Mouse (Mus musculus) heart, embryonic 12.5 days (tissue): ENCODE measurements around the gene Magel2. TPM values are rescaled to one million over a fixed set of nuclear protein-coding genes. Genes with fewer than 3 reads are reported as not detected.
A peak's percentile ranks its signal among the peaks of the same experiment; 100 is the strongest.

Experiments used
- ATAC-seq: fragments of 200-750 bp; cut with Nextera tagmentation; 2 replicates; pipeline ENCODE4 v1.8.0; 2017; ENCODE audit warnings: moderate TSS enrichment, moderate library complexity; ENCODE audit not compliant: insufficient number of reproducible peaks, low FRiP score
- H3K27ac ChIP-seq: fragments of 300-500 bp; sonication (generic); 2 replicates; pipeline ENCODE4 v1.5.1; 2016; ENCODE audit warnings: mild to moderate bottlenecking, moderate library complexity; ENCODE audit not compliant: poor library complexity, severe bottlenecking
- H3K27me3 ChIP-seq: fragments of 300-500 bp; sonication (generic); replicated peaks from 2 replicates; pipeline ENCODE4 v1.6.1; 2016; ENCODE audit warnings: mild to moderate bottlenecking, moderate library complexity
- H3K36me3 ChIP-seq: fragments of 300-500 bp; sonication (generic); 2 replicates; pipeline ENCODE4 v1.6.1; 2016; ENCODE audit warnings: mild to moderate bottlenecking, moderate library complexity
- H3K4me1 ChIP-seq: fragments of 300-500 bp; sonication (generic); replicated peaks from 2 replicates; pipeline ENCODE4 v1.6.1; 2016; ENCODE audit warnings: mild to moderate bottlenecking
- H3K4me2 ChIP-seq: fragments of 300-500 bp; sonication (generic); 2 replicates; pipeline ENCODE4 v1.6.1; 2016; ENCODE audit warnings: mild to moderate bottlenecking, moderate library complexity
- H3K4me3 ChIP-seq: fragments of 300-500 bp; sonication (generic); 2 replicates; pipeline ENCODE4 v1.5.1; 2016; ENCODE audit warnings: mild to moderate bottlenecking
- H3K9ac ChIP-seq: fragments of 300-500 bp; sonication (generic); 2 replicates; pipeline ENCODE4 v1.6.1; 2016; ENCODE audit warnings: mild to moderate bottlenecking, moderate library complexity
- H3K9me3 ChIP-seq: fragments of 300-500 bp; sonication (generic); replicated peaks from 2 replicates; pipeline ENCODE4 v1.6.1; 2016; ENCODE audit warnings: mild to moderate bottlenecking, moderate library complexity
- WGBS: fragments of 180-500 bp; shearing (Covaris S2); methylation state at CpG from one replicate; pipeline ENCODE4 v1.1.7; 2016; 5-methylcytosine and 5-hydroxymethylcytosine counted together
- polyA plus RNA-seq: library from polyadenylated mRNA; unstranded; fragments of >200 nt; fragmentation: Nextera tagmentation; extraction: Ambion mirVana; gene quantifications from 2 replicates; pipeline ENCODE4 v1.2.1, GENCODE M21; 2016

The Magel2 gene
- polyA plus RNA-seq, 1 experiment from 2014 or later: 0.49 TPM

DNA sequence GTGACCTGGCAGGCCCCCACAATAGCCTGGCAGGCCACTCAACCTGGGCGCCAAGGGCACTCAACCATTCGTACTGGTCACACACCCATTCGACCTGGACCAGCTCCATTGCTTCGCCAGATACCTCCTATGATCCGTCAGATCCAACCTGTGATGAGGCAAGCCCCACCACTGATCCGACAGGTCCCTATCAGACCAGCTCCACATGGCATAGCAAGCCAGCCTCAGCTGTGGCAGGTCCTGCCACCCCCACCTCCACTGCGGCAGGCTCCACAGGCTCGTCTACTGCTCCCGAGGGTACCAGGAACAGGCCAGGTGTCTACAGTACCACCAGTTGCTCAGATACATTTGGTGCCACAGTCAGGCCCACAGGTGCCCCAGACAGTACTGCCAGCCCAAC is 1.7 kb downstream of the Magel2 start:
- no peaks in the 10 kb centered on the region for H3K4me1 ChIP-seq
- no peak overlapping the region for H3K4me3 ChIP-seq
- H3K27ac ChIP-seq: no peak overlapping the region
- no peaks in the 10 kb centered on the region for H3K27me3 ChIP-seq
- H3K9me3 ChIP-seq: peaks cover 23% of the 10 kb centered on the region
- H3K36me3 ChIP-seq: no peaks in the 10 kb centered on the region
- 89% methylated on average over 9 of the region's 9 CpGs for WGBS
- H3K4me2 ChIP-seq: no peak overlapping the region
- no peak overlapping the region for H3K9ac ChIP-seq
- no peak for ATAC-seq

DNA sequence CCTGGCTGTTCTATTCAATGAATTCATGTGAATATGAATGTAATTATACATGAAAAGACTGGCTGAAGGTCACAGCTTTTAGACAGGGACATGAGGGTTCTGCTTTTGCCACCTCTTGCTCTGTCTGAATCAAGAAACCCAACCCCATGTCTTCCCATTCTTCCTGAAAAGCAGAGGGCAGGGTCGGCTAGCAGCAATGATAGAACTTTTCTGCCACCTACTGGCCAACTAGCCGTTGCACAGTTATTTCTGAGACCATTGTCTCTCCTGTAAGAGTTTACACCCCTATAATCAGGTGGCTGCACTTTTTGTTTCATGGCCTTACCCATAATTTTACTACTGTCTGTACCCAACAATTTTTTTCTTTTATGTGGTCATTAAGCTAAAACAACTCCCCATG is 5.6 kb downstream of the Magel2 start:
- whole genome bisulfite sequencing: 6% methylated on average over 2 of the region's 2 CpGs

DNA sequence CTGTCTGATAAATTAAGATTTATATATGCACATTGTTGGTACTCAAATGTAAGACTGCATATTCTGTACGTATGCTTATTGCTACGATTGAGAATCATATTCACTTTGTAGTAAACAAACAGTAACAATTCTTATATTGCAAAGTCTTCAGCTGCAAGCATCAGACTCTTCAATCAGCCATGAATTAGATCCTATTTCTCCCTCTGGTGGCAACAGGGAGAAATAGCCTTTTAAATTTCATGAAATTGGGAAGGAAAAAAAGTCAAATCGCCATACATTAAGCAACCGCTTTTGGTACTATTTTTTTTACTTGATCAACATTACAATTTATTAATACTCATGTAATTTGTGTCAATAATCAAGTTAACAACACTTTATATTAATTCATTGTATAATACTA is 11.5 kb downstream of the Magel2 start:
- Histone ChIP-seq H3K36me3 (no peaks in the 10 kb centered on the region), H3K4me3 (no peak overlapping the region), H3K27ac (no peak overlapping the region), H3K4me2 (no peak overlapping the region), H3K4me1 (no peaks in the 10 kb centered on the region), H3K9me3 (no peaks in the 10 kb centered on the region), H3K9ac (no peak overlapping the region), H3K27me3 (no peaks in the 10 kb centered on the region)
- no peak for ATAC-seq
- 33% methylated on average over 4 of the region's 4 CpGs for WGBS

More for the DNA sequence above, 5.6 kb downstream of the Magel2 start:
- Histone ChIP-seq H3K9ac (no peak overlapping the region), H3K27me3 (no peaks in the 10 kb centered on the region), H3K27ac (no peak overlapping the region), H3K4me2 (no peak overlapping the region), H3K9me3 (peaks cover 23% of the 10 kb centered on the region), H3K4me3 (no peak overlapping the region), H3K36me3 (no peaks in the 10 kb centered on the region), H3K4me1 (no peaks in the 10 kb centered on the region)
- ATAC-seq: no peak

DNA sequence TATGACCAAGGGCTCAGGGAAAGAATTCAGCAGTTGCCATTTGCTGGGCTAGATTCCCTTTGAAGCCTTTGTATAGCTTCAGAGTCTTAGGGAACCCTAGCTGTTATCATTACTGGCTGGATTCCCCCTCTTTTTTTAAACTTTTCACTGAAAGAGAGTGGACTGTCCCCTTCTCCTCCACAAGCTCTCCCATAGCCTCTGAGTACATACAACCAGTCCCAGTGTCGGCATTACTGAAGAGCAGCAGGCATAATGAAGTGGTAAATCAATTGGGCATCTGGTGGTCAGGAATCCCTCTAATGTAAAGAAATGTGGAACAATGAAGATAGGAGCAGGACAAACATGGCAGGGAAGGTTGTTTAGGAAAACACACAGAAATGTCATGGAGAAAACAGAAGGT is 15.4 kb downstream of the Magel2 start:
- H3K9ac ChIP-seq: no peak overlapping the region
- no peak for ATAC-seq

DNA sequence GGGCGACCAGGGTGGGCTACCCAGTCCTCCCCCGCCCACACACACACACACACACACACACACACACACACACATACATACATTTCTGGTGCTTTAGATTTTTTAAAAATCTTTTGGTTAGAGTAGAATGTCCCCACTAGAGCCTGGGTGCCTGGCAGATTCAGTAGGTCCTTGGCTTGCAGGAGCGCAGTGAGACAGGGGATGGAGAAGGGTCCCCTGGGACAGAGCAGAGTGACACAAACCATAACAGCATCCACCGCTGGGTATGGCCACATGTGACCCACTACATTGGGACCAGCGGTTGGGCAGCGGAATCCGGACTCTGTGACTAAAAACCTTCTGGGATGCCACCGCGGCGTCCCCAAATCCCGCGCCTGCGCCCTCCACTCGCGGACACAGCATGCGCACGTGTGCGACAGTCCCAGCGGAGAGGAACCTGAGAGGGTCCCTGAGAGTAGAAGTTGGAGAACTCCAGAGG is 29.8 kb downstream of the Magel2 start:
- Histone ChIP-seq H3K4me3 (peak overlapping the region; percentile 16; the same call in 1 of the 2 replicates), H3K36me3 (no peaks in the 10 kb centered on the region), H3K9ac (no peak overlapping the region), H3K4me1 (no peaks in the 10 kb centered on the region), H3K9me3 (0 out of 2 replicates have a peak, but pooled peaks cover 8% of the 10 kb centered on the region), H3K27me3 (no peaks in the 10 kb centered on the region), H3K4me2 (peak overlapping the region; percentile 37), H3K27ac (no peak overlapping the region)
- no peak for ATAC-seq
- 38% methylated on average over 19 of the region's 19 CpGs for WGBS

More for the DNA sequence above, 15.4 kb downstream of the Magel2 start:
- Histone ChIP-seq H3K4me2 (no peak overlapping the region), H3K4me1 (no peaks in the 10 kb centered on the region), H3K27me3 (no peaks in the 10 kb centered on the region), H3K27ac (no peak overlapping the region), H3K36me3 (no peaks in the 10 kb centered on the region), H3K9me3 (no peaks in the 10 kb centered on the region), H3K4me3 (no peak overlapping the region)
- WGBS: 46% methylated on average over 1 of the region's 1 CpGs

DNA sequence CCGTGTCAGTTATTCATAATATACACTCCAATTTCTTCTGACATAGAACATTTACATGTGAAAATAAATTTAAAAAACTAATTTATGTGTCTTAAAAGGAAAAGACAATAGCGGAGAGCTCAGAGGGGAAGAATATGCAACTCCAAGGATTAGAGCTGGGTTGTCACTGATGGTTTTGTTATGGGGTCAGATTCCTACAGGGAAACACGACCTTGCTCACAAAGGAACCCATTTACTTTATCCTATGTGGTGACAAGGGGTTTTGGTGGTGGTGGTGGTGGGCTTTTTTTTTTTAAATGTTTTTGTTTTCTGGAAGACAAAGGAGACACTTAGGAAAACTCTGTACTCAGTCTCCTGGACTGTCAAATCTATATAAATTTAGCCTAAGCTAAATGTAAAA is 31.0 kb downstream of the Magel2 start:
- Histone ChIP-seq H3K9ac (no peak overlapping the region), H3K27me3 (no peaks in the 10 kb centered on the region), H3K4me1 (no peaks in the 10 kb centered on the region), H3K27ac (no peak overlapping the region), H3K4me3 (no peak overlapping the region), H3K9me3 (0 out of 2 replicates have a peak, but pooled peaks cover 8% of the 10 kb centered on the region), H3K4me2 (no peak overlapping the region), H3K36me3 (no peaks in the 10 kb centered on the region)
- no peak for ATAC-seq
- WGBS: 51% methylated on average over 3 of the region's 3 CpGs

DNA sequence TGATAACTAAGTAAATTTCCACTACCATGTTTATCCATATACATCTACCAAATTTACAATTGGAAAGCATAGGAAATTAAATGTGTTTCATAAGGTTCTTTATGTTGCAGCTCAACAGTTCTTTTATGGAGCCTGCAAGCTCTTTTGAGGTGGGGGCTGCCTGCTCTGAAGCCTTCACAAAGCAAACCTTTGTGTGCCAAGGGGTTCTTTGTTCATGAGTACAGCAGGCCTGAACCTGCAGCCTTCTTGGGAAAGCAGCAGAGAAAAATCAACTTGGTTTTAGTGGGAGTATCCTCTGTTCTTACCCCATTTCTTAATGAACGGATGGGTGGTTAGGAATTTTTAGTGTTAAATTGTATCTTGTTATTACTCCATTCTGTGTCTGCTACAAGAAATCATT is 38.4 kb downstream of the Magel2 start:
- WGBS: 64% methylated on average over 1 of the region's 1 CpGs
- H3K36me3 ChIP-seq: no peaks in the 10 kb centered on the region
- no peak for ATAC-seq

DNA sequence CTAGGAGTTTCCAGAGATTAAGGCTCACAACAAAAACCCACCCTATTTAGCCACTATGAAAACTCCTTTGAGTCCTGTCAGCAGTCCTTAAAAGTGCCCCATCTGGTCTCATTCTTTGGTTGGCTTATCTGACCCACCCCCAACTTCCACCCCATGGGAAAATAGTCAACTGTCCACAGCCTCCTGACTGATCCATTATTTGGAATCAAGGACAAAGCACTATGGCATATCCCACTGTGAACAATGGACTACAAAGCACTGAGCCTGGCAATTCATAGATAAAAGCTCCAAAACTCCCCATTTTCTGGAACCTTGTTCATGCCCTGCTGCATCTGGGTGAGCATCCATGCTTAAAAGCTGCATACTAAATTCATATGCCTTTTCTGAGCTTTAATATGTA is 39.4 kb downstream of the Magel2 start:
- Histone ChIP-seq H3K36me3 (no peaks in the 10 kb centered on the region), H3K4me3 (no peak overlapping the region), H3K9me3 (peaks cover 26% of the 10 kb centered on the region), H3K4me2 (no peak overlapping the region), H3K27ac (no peak overlapping the region), H3K27me3 (no peaks in the 10 kb centered on the region), H3K9ac (no peak overlapping the region), H3K4me1 (peaks cover 11% of the 10 kb centered on the region)
- ATAC-seq: no peak

More for the DNA sequence above, 38.4 kb downstream of the Magel2 start:
- H3K4me3 ChIP-seq: no peak overlapping the region
- no peak overlapping the region for H3K9ac ChIP-seq
- peaks cover 11% of the 10 kb centered on the region for H3K4me1 ChIP-seq
- no peak overlapping the region for H3K4me2 ChIP-seq
- peaks cover 22% of the 10 kb centered on the region for H3K9me3 ChIP-seq
- H3K27me3 ChIP-seq: no peaks in the 10 kb centered on the region
- no peak overlapping the region for H3K27ac ChIP-seq

DNA sequence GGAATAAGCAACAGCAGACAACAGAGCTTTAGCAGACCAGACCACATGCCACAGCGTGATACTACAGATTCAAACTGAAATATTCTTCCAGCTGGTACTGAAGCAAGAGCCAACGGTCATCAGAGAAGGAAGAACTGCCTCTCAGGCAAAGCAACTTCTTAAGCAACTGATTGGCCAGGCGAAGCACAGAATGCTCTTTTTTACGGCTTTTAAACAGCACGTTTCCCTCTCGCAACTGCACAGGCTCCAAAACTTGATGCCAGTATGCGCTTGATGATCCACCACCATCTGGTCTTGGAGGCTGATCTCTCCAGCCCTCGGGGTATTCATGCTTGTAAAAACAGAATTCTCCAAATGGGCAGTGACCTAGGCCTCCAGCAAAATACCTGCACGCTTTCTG is 41.5 kb downstream of the Magel2 start:
- Histone ChIP-seq H3K9ac (no peak overlapping the region), H3K36me3 (no peaks in the 10 kb centered on the region), H3K4me2 (peak overlapping the region; percentile 77), H3K9me3 (peaks cover 28% of the 10 kb centered on the region), H3K4me1 (peaks cover 11% of the 10 kb centered on the region), H3K4me3 (no peak overlapping the region), H3K27me3 (0 out of 2 replicates have a peak, but pooled peaks cover 4% of the 10 kb centered on the region), H3K27ac (no peak overlapping the region)
- no peak for ATAC-seq
- WGBS: 77% methylated on average over 9 of the region's 9 CpGs

DNA sequence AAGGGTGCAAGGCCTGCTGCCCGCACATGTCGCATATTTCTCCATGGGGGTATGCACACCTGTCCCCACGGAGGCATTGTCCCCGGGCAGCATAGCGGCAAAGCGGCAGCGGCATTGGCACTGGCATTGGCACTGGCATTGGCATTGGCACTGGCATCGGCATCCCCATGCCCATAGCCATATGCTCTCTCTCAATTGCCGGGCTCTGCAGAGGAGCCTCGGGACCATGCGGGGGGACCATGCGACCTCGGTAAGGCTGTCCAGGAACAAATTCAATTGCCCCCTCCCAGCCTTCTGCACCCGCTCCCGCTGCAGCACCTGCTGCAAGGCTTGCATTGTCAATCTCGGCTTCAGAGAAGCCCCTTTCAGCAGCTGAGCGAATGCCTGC is 42.3 kb downstream of the Magel2 start:
- no peak for ATAC-seq
- peaks cover 30% of the 10 kb centered on the region for H3K9me3 ChIP-seq
- peaks cover 11% of the 10 kb centered on the region for H3K4me1 ChIP-seq
- 0 out of 2 replicates have a peak, but pooled peaks cover 5% of the 10 kb centered on the region for H3K27me3 ChIP-seq
- H3K4me2 ChIP-seq: peak overlapping the region; percentile 77
- WGBS: 59% methylated on average over 17 of the region's 17 CpGs
- H3K27ac ChIP-seq: no peak overlapping the region
- H3K9ac ChIP-seq: peak overlapping the region; percentile 82
- H3K4me3 ChIP-seq: peak overlapping the region; percentile 75
- no peaks in the 10 kb centered on the region for H3K36me3 ChIP-seq

DNA sequence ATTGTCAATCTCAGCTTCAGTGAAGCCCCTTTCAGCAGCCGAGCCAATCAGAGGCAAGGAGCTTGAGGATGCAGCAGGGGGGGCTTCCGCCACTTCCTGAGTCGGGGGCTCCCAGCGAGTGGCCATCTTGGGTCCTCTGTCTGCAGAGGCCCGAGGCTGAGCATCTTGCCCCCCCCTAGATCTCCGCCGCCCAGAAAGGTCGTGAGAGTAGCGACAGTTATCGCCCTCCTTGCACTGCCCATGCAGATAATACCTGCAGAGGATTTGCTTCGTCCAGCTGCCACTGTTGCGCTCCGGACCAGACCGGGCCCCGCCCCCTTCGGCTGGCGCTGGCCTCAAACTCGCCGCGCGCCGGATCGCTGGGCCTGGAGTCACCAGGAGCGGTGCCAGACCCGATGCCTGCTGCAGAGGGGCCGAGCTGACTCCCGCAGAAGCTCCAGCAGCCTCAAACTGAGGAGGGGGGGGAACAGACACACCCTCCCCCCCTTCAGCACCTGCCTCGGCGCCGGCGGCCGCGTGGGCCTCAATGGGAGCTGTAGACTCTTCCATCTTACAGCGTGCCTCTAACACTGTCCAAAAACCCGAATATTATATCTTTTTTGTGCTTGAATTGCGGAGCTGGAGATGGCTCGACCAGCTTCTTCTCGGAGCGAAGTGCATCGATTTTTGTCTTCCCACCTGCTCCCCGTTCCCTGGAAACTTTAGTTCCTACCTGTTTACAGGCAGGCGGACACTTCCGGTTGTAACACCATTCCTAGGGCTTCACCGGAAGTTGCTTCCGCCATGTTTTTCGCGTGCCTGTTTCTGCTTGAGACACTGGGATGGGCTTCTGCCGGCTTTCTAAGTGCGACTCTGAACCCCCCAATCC is 42.9 kb downstream of the Magel2 start, which contains the start of gene Mkrn3:
TSS of gene Mkrn3 (minus strand) at position 647 of the 868 bp plus-strand sequence.
- peak; percentile 72 for ATAC-seq
- WGBS: 18% methylated on average over 49 of the region's 49 CpGs
- Histone ChIP-seq H3K4me2 (peak within 1 kb of the TSS; percentile 77), H3K27ac (0 out of 2 replicates have a peak within 1 kb of the TSS, but pooled peaks have one; percentile 9), H3K36me3 (no peaks in the 10 kb centered on the region), H3K9ac (peak within 1 kb of the TSS; percentile 82), H3K4me3 (peak within 1 kb of the TSS; percentile 75), H3K27me3 (0 out of 2 replicates have a peak, but pooled peaks cover 5% of the 10 kb centered on the region), H3K4me1 (peaks cover 11% of the 10 kb centered on the region), H3K9me3 (peaks cover 30% of the 10 kb centered on the region)
